Mouse (Mus musculus): Measurements from ENCODE around the gene Asb16. TPM values are rescaled to one million over a fixed set of nuclear protein-coding genes. Genes with fewer than 3 reads are reported as not detected.
A peak's percentile ranks its signal among the peaks of the same experiment; 100 is the strongest.
"Not testable (repeated sequence)": the region's sequence is repeated elsewhere in the genome, so short reads cannot be mapped to it uniquely, and the experiment has no call there.

Gene Asb16
- total RNA-seq, 1 experiment from 2014 or later = 0.19 TPM

DNA sequence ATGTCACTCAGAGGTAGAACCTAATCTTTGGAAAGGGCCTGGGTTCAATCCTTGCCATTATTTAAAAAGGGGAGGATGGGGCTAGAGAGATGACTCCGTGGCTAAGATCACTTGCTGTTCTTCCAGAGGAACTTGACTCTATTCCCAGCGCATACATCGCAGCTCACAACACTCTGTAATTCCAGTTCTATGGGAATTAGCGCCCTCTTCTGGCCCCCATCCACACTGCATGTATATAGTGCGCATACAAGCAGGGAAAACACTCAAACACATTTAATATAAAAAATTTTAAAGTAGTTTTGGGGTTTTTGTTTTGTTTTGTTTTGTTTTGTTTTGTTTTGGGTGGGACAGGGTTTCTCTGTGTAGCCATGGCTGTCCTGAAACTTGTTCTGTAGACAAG lies 26.7 kb upstream of the Asb16 start:
- no peak for DNase-seq

GRCm38 (mm10) chr11:102244926-102245449 lies 23.6 kb upstream of the Asb16 start:
- DNase-seq = peak; percentile 88

GRCm38 (mm10) chr11:102245581-102246272 lies 22.8 kb upstream of the Asb16 start:
- DNase-seq = no peak

- no peak for DNase-seq
Observed at GRCm38 (mm10) chr11:102246273-102246635, 22.3 kb upstream of the Asb16 start.

- no peak for DNase-seq
Observed at GRCm38 (mm10) chr11:102246871-102247270, 21.7 kb upstream of the Asb16 start.

DNA sequence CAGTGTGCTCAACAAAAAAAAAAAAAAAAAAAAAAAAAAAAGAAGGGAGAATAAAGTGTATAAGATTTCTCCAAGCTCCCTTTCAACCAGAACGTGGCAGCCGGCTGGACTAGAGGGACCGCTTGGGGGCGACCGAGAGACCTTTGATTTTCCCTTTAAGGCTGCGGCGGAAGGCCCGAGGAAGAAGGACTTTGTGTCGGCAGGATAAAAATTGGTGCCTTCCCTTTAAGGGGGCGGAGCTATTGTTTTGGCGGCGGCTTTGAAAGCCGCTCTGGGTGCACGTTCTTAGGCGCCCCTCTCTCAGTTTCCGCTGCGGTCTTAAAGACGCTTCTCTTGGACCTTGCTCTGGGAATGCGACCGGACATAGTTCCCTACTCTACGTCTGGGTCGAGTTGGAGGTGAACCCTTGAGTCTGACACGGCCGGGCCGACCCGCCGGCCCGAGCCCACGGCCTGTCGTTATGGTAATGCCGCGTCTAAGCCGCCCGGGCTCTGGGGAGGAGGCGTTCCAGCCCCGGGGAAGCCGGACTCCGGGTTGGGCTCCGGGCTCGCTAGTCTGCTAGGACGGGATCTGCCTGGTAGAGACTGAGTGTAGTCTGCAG lies 19.8 kb upstream of the Asb16 start, which contains the start of gene BC030867:
TSS of gene BC030867 (plus strand) at position 253 of the 601 bp plus-strand sequence.
- peak; percentile 94 for DNase-seq

GRCm38 (mm10) chr11:102249351-102250090 lies 19.0 kb upstream of the Asb16 start:
- no peak for DNase-seq

GRCm38 (mm10) chr11:102257514-102257913 lies 11.0 kb upstream of the Asb16 start:
- peak; percentile 28 for DNase-seq

GRCm38 (mm10) chr11:102258095-102258494 lies 10.4 kb upstream of the Asb16 start:
- no peak for DNase-seq

DNA sequence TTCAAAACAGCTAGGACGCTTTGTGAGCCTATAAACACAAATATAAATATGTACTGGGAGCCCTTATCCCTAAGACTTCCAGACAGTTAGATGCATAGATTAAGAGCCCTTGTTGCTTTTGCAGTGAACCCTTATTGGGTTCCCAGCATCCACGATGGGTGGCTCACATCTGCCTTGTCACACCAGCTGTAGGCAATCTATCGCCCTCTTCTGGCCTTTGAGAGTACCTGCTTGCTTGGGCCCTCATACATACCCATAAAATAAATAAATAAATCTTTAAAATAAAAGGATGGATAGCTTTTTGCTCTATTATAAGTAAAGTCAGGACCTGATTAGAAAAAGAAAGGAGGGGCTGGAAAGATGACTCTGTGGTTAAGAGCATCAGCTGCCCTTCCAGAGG lies 10.0 kb upstream of the Asb16 start:
- DNase-seq = no peak

- DNase-seq = no peak
Observed at GRCm38 (mm10) chr11:102263211-102263610, 5.3 kb upstream of the Asb16 start.

DNA sequence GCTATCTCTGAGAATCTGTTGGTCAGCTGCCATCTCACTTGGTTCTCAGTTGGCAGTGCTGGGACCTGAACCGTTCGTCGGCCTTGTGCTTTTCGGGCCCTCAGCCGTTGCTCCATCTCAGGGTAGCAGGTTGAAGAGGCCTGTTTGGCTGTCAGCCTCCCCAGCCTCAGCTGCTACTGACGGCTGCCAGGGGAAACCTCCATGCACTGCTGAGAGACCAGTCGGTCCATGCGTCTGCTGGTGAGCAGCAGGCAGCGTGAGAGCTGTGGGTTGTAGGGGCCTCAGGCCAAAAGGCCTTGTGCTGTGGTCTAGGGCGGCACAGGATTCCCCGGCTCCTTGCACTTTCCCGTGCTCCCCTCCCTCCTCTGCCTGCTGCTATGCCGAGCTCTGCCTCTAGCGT lies 2.7 kb upstream of the Asb16 start:
- DNase-seq = no peak

DNA sequence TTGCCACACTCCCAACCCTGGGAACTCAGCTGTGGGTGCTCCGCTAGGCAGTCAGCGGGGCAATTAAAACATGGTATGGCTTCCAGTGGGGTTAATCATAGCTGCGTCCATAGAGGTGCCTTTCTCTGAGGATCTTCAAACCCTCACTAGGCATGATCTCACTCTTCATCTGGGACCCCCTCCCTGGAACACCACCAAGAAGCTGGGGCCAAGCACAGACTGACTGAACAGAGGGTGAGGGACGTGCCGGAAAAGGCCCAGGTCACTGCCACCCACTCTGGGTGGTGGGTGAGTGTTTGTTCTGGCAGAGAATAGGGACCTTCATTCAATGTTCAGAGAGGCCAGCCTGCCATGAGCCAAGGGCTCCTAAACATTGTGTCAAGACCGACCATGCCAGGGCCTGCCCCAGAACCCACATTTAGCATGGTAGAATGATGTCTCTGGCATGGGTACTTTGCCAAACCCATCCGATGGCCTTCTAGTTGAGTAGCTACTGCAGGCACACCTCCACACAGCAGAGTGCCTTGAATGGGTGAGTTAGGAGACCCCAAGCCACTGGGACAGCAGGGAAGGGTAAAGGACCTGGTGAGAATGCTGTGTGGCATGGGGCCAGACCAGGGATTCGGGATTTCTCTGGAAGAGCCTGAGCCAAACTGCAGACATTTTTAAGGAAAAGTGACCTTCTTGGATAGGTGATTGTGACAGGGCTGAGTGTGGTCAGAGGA lies 1.8 kb upstream of the Asb16 start:
- DNase-seq = peak; percentile 25

DNA sequence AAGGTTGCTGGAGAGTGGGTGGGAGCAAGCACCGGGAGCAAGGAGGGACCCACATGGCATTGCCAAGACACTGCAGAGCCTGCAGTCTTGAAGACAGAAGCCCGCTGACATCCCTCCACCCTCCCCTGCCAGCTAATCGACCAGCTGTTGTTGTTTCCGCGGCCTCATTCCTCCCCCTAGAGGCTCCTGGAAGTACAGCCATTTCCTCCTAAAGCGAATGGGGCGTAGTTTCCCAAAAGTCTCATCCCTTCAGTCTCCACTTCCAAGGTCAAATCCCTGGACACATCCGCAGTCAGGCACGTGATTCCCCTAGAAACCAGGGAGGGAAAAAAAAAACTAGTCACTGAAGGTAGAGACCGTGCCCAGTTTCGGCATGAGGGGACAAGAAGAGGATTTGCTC lies 1.1 kb upstream of the Asb16 start:
- DNase-seq = peak; percentile 89

DNA sequence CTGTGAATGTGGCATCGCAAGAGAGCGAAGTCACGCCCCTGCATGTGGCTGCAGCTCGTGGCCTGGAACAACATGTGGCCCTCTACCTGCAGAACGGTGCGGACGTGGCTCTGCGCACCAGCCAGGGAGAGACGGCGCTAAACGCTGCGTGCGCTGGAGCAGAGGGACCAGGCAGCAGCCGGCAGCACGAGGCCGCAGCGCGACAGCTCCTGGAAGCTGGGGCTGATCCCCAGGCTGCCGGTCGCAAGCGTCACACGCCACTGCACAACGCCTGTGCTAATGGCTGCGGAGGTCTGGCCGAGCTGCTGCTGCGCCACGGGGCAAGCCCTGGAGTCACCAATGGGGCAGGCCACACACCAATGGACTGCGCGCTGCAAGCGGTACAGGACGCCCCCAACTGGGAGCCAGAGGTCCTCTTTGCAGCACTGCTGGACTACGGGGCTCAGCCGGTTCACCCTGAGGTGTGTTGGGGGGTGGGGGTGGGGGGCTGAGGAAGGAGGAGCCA lies 7.9 kb downstream of the Asb16 start:
- DNase-seq = peak; percentile 74

- no peak for DNase-seq
Observed at GRCm38 (mm10) chr11:102277754-102278153, 9.2 kb downstream of the Asb16 start.

DNA sequence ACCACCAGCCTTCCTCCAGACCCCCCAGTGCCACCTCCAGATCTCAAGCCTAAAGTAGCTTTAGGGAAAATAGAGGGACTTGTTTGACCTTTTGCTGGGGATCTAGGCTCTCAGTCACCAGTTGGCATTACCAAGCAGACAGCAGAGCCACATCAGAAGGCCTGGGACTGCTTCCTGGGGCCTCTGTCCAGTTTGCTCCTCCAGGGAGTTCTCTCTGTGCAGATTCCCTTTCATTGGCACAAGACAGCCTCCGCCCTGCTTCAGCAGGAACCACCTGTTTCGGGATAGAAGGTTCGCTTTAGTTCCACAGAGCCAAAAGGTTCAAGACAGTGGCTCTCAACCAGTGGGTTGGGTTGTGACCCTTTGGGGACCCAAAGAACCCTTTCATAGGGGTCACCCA lies 11.1 kb downstream of the Asb16 start:
- no peak for DNase-seq

- not testable (repeated sequence) for DNase-seq
Observed at GRCm38 (mm10) chr11:102280267-102280666, 11.7 kb downstream of the Asb16 start.

- DNase-seq = no peak
Observed at GRCm38 (mm10) chr11:102283922-102284321, 15.4 kb downstream of the Asb16 start.

DNA sequence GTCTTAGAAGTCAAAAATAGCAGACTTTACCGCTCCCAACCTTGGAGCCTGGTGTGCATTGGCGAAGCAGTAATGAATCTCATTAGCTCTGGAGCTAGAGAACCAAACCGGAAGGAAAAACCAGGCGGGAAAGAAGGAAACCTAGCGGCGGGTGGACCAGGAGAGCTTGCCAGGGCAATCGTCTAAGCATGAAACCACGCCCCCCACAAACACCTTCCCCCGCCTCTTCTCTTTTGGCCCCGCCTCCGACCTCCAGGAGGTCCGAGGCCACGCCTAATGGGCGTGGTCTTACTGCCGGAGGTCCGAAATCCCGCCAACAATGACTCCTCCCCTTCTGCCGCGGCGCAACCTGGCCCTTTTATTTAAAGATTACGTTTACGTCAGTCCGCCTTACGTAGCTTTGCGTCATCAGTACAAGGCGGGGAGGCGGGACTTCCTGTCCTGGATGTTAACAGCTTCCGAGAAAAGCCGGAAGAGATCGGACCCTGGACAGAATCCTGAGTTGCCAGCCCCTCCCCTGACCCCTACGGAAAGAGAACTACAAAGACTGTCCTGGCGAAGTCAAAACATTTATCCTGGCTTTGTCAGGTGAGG lies 16.1 kb downstream of the Asb16 start, which contains the start of gene Tmub2:
TSS of gene Tmub2 (plus strand) at position 431 of the 594 bp plus-strand sequence.
- DNase-seq = peak; percentile 97

DNA sequence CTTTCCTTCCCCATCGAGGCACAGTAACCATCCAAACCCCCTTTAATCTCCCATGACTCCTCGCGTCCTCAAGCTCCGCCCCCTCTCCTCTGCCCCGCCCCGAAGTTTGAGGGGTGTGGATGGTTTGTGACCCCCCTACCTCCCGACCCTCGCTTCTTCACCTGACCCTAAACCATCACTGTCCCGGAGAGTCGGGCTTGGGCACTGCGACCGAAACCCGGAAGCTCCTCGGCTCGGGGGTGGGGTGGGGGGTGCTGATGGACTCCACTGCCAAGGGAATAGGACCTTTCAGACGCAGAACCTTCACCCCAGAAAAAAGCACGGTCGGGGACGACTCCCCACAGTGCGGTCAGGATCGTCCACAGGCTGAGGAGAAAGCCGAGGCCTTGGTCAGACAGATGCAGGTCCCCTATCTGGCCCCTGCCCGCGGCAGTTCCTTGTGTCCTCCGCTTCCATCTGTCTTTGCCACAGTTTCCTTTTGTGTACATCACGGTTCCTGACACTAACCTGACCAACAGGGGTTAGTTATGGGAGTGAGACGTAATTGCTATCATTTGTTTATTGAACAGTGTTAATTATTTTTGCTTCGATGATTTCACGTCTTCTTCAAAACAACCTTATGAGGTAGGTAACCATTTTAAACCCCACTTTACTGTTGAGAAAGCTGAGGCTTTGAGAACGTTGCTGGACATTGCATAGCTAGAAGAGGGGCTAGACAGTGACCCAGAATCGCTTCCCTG lies 16.7 kb downstream of the Asb16 start:
- DNase-seq = no peak

Data from adrenal gland, postnatal 14 days (tissue).